Mouse (Mus musculus): ENCODE results near the gene Sparcl1.

DNA sequence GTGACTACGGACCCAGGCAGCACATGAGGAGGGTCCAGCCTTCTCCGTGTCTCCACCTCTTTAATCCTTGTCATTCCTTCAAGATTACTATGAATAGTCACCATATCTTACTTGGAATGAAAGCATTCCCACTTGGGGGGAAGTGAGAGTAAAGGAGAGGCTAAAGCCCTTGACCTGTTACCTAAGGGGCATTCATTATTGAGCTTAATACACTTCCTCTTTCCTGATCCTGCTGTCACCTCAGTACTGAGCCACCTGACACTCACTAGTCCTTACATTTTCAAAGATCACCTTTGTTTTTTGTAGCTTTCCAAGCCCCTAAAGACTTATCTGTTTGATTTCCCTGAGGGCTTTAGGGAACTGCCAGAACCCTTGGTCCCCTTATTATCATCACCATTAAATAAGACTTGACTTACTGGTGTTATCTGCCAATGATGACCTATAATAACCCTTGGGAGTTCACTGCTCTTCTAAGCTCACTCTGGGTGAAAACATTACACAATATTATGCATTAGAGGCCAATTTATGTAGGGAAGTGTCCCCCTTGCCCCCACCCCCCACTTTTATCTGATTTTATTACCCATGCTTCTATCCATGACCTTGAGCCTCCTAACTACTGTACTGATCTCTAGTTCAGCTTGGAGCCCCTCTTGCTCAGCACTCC lies 81.0 kb downstream of the Sparcl1 start:
- no peak for TF ChIP-seq CTCF (IDR thresholded peaks at IDR 0.05; ENCODE audit: extremely low read depth, insufficient read depth, insufficient read length, insufficient replicate concordance)
- TF ChIP-seq POLR2A (IDR thresholded peaks at IDR 0.05; ENCODE audit: low read depth, low read length) = no peak
